Mouse (Mus musculus): ENCODE measurements at regions not wholly inside any gene's neighbourhood (a gene's known extent, or its start where the extent isn't known, plus 50 kb on each side); places are given as distances from the start of the nearest gene placed in this dataset.

- no peak for DNase-seq
Observed at GRCm38 (mm10) chr5:47185868-47186267, 797.1 kb upstream of the Slit2 start.

- DNase-seq = no peak
Observed at GRCm38 (mm10) chr5:47202164-47202914, 780.6 kb upstream of the Slit2 start.

- DNase-seq = no peak
Observed at GRCm38 (mm10) chr5:47202915-47203296, 780.0 kb upstream of the Slit2 start.

- DNase-seq = no peak
Observed at GRCm38 (mm10) chr5:47210542-47210941, 772.4 kb upstream of the Slit2 start.

- DNase-seq = no peak
Observed at GRCm38 (mm10) chr5:47215421-47215820, 767.5 kb upstream of the Slit2 start.

- no peak for DNase-seq
Observed at GRCm38 (mm10) chr5:47225247-47225646, 757.7 kb upstream of the Slit2 start.

GRCm38 (mm10) chr5:47236094-47236493, 746.8 kb upstream of the Slit2 start:
- DNase-seq = no peak

- DNase-seq = no peak
Observed at GRCm38 (mm10) chr5:47240060-47240459, 742.9 kb upstream of the Slit2 start.

- DNase-seq = no peak
Observed at GRCm38 (mm10) chr5:47240586-47240985, 742.4 kb upstream of the Slit2 start.

GRCm38 (mm10) chr5:47254835-47255369, 728.0 kb upstream of the Slit2 start:
- DNase-seq = no peak

- no peak for DNase-seq
Observed at GRCm38 (mm10) chr5:47261658-47262411, 721.1 kb upstream of the Slit2 start.

- DNase-seq = no peak
Observed at GRCm38 (mm10) chr5:47272642-47273041, 710.3 kb upstream of the Slit2 start.

- DNase-seq = no peak
Observed at GRCm38 (mm10) chr5:47273389-47274255, 709.3 kb upstream of the Slit2 start.

GRCm38 (mm10) chr5:47274256-47274638, 708.7 kb upstream of the Slit2 start:
- no peak for DNase-seq

- no peak for DNase-seq
Observed at GRCm38 (mm10) chr5:47276231-47277195, 706.4 kb upstream of the Slit2 start.

- DNase-seq = no peak
Observed at GRCm38 (mm10) chr5:47279630-47280029, 703.3 kb upstream of the Slit2 start.

- no peak for DNase-seq
Observed at GRCm38 (mm10) chr5:47299602-47300001, 683.3 kb upstream of the Slit2 start.

GRCm38 (mm10) chr5:47317506-47317905, 665.4 kb upstream of the Slit2 start:
- DNase-seq = no peak

- no peak for DNase-seq
Observed at GRCm38 (mm10) chr5:47318147-47318546, 664.8 kb upstream of the Slit2 start.

- DNase-seq = no peak
Observed at GRCm38 (mm10) chr5:47322511-47323167, 660.3 kb upstream of the Slit2 start.

GRCm38 (mm10) chr5:47334299-47334698, 648.6 kb upstream of the Slit2 start:
- DNase-seq = no peak

Measured in adrenal gland, adult 8-10 months (tissue).